In genomic region chr4:149893611-149894151, GRCm38 (mm10) we compare ENCODE assay signal across 8 mouse cellular contexts.
A peak's percentile ranks its signal among the peaks of the same experiment; 100 is the strongest.
DNase-seq lines count a peak whose midpoint lies in the region; ATAC-seq lines count a peak whose summit lies in the region.
"Had no signal": no experiment of that assay in that cellular context is flagged by ENCODE, and none has a peak within 500 bp of the region (broad histone marks: within the 10 kb centered on the region; RNA-seq: fewer than 3 reads in every experiment).

No protein-coding gene starts in this region.

- 0 out of 2 replicates have a peak, but pooled peaks have one; percentile 11 for ATAC-seq in heart, embryonic 15.5 days (replicated peaks; ENCODE audit: insufficient number of reproducible peaks, insufficient read depth, low FRiP score, low read depth)
- ATAC-seq in limb, embryonic 12.5 days (ENCODE audit: insufficient number of reproducible peaks, insufficient read depth, low FRiP score, low TSS enrichment, low read depth) = peak; percentile 92
- ATAC-seq in stomach, embryonic 15.5 days (ENCODE audit: insufficient read depth, low FRiP score, low read depth) = peak; percentile 68
- ATAC-seq in erythroid progenitor cell, adult 5-6 weeks (replicated peaks; ENCODE audit: low FRiP score, poor library complexity, severe bottlenecking) = no peak

- H3K36me3 ChIP-seq in heart, embryonic 15.5 days = no peaks in the 10 kb centered on the region
- H3K36me3 ChIP-seq in limb, embryonic 12.5 days = peaks cover 23% of the 10 kb centered on the region
- H3K36me3 ChIP-seq in stomach, embryonic 15.5 days = no peaks in the 10 kb centered on the region

- WGBS in heart, embryonic 15.5 days = 31% methylated on average over 11 of the region's 11 CpGs
- 2% methylated on average over 11 of the region's 11 CpGs for WGBS in limb, embryonic 12.5 days
- WGBS in stomach, embryonic 15.5 days = 29% methylated on average over 11 of the region's 11 CpGs

- no peaks in the 10 kb centered on the region for H3K27me3 ChIP-seq in heart, embryonic 15.5 days
- H3K27me3 ChIP-seq in limb, embryonic 12.5 days = no peaks in the 10 kb centered on the region
- H3K27me3 ChIP-seq in stomach, embryonic 15.5 days (replicated peaks) = no peaks in the 10 kb centered on the region

- H3K27ac ChIP-seq in heart, embryonic 15.5 days = peak overlapping the region; percentile 40
- peak overlapping the region; percentile 98 for H3K27ac ChIP-seq in limb, embryonic 12.5 days
- peak overlapping the region; percentile 86 for H3K27ac ChIP-seq in stomach, embryonic 15.5 days
- H3K27ac ChIP-seq: liver, embryonic 14.5 days had no signal

- H3K9me3 ChIP-seq in heart, embryonic 15.5 days (replicated peaks) = no peaks in the 10 kb centered on the region
- H3K9me3 ChIP-seq in limb, embryonic 12.5 days = no peaks in the 10 kb centered on the region
- H3K9me3 ChIP-seq in stomach, embryonic 15.5 days = no peaks in the 10 kb centered on the region

- no peak overlapping the region for H3K9ac ChIP-seq in heart, embryonic 15.5 days
- no peak overlapping the region for H3K9ac ChIP-seq in limb, embryonic 12.5 days (replicated peaks)
- no peak overlapping the region for H3K9ac ChIP-seq in stomach, embryonic 15.5 days
- H3K9ac ChIP-seq: liver, embryonic 14.5 days had no signal

- H3K4me2 ChIP-seq in heart, embryonic 15.5 days = no peak overlapping the region
- H3K4me2 ChIP-seq in limb, embryonic 12.5 days = peak overlapping the region; percentile 30
- H3K4me2 ChIP-seq in stomach, embryonic 15.5 days = no peak overlapping the region

- H3K4me3 ChIP-seq in heart, embryonic 15.5 days = no peak overlapping the region
- H3K4me3 ChIP-seq in limb, embryonic 12.5 days (replicated peaks) = no peak overlapping the region
- no peak overlapping the region for H3K4me3 ChIP-seq in stomach, embryonic 15.5 days (replicated peaks)

- peak; percentile 56 for DNase-seq in cerebellum, adult 11-12 months
- peak; percentile 89 for DNase-seq in embryo, embryonic 10 days (ENCODE audit: low spot score)
- DNase-seq in T-cell, adult 2 months (ENCODE audit: low spot score) = no peak

- H3K4me1 ChIP-seq in heart, embryonic 15.5 days (replicated peaks) = peaks cover 45% of the 10 kb centered on the region
- H3K4me1 ChIP-seq in limb, embryonic 12.5 days (replicated peaks) = peaks cover 90% of the 10 kb centered on the region
- H3K4me1 ChIP-seq in stomach, embryonic 15.5 days = peaks cover 50% of the 10 kb centered on the region

Comparison
In these comparisons a context has a peak if more than half of its experiments do, and no peak if none do; other contexts are left out.
1. H3K27ac ChIP-seq: peak in every context shown above with its lines; median percentile 98 in limb, embryonic 12.5 days; 86 in stomach, embryonic 15.5 days; 40 in heart, embryonic 15.5 days.